Mouse (Mus musculus): Measurements from ENCODE around the gene Gm21962.
A peak's percentile ranks its signal among the peaks of the same experiment; 100 is the strongest.
"Not testable (repeated sequence)": the region's sequence is repeated elsewhere in the genome, so short reads cannot be mapped to it uniquely, and the experiment has no call there.

Gm21962 gene

GRCm38 (mm10) chr3:137671224-137671623 is at the start of gene Gm21962:
TSS of gene Gm21962 (plus strand) at chr3:137671524.
- not testable (repeated sequence) for DNase-seq (ENCODE audit: extremely low read depth, low read depth)

GRCm38 (mm10) chr3:137622091-137622490 is 49.2 kb upstream of the Gm21962 start:
- DNase-seq (ENCODE audit: extremely low read depth, low read depth), result no peak

GRCm38 (mm10) chr3:137622895-137623580 is 48.3 kb upstream of the Gm21962 start:
- no peak for DNase-seq (ENCODE audit: extremely low read depth, low read depth)

GRCm38 (mm10) chr3:137623581-137624362 is 47.6 kb upstream of the Gm21962 start:
- DNase-seq (ENCODE audit: extremely low read depth, low read depth), result no peak

- DNase-seq (ENCODE audit: extremely low read depth, low read depth), result no peak
These were observed 46.3 kb upstream of the Gm21962 start for GRCm38 (mm10) chr3:137625054-137625453.

GRCm38 (mm10) chr3:137633726-137634125 is 37.6 kb upstream of the Gm21962 start:
- DNase-seq (ENCODE audit: extremely low read depth, low read depth), result no peak

GRCm38 (mm10) chr3:137636571-137636970 is 34.8 kb upstream of the Gm21962 start:
- DNase-seq (ENCODE audit: extremely low read depth, low read depth), result no peak

- no peak for DNase-seq (ENCODE audit: extremely low read depth, low read depth)
These were observed 30.1 kb upstream of the Gm21962 start for GRCm38 (mm10) chr3:137641238-137641637.

- DNase-seq (ENCODE audit: extremely low read depth, low read depth), result no peak
These were observed 29.2 kb upstream of the Gm21962 start for GRCm38 (mm10) chr3:137642137-137642536.

GRCm38 (mm10) chr3:137642568-137642967 is 28.8 kb upstream of the Gm21962 start:
- DNase-seq (ENCODE audit: extremely low read depth, low read depth), result no peak

GRCm38 (mm10) chr3:137644081-137644480 is 27.2 kb upstream of the Gm21962 start:
- DNase-seq (ENCODE audit: extremely low read depth, low read depth), result no peak

- DNase-seq (ENCODE audit: extremely low read depth, low read depth), result no peak
These were observed 26.4 kb upstream of the Gm21962 start for GRCm38 (mm10) chr3:137644947-137645346.

- no peak for DNase-seq (ENCODE audit: extremely low read depth, low read depth)
These were observed 23.8 kb upstream of the Gm21962 start for GRCm38 (mm10) chr3:137647427-137648100.

- no peak for DNase-seq (ENCODE audit: extremely low read depth, low read depth)
These were observed 22.2 kb upstream of the Gm21962 start for GRCm38 (mm10) chr3:137649112-137649511.

GRCm38 (mm10) chr3:137652853-137653252 is 18.5 kb upstream of the Gm21962 start:
- no peak for DNase-seq (ENCODE audit: extremely low read depth, low read depth)

- DNase-seq (ENCODE audit: extremely low read depth, low read depth), result peak; percentile 14
These were observed 9.6 kb downstream of the Gm21962 start for GRCm38 (mm10) chr3:137680923-137681322.

- no peak for DNase-seq (ENCODE audit: extremely low read depth, low read depth)
These were observed 11.8 kb downstream of the Gm21962 start for GRCm38 (mm10) chr3:137682911-137683806.

GRCm38 (mm10) chr3:137683807-137684403 is 12.6 kb downstream of the Gm21962 start:
- DNase-seq (ENCODE audit: extremely low read depth, low read depth), result no peak

GRCm38 (mm10) chr3:137686932-137687331 is 15.6 kb downstream of the Gm21962 start:
- no peak for DNase-seq (ENCODE audit: extremely low read depth, low read depth)

- DNase-seq (ENCODE audit: extremely low read depth, low read depth), result no peak
These were observed 20.2 kb downstream of the Gm21962 start for GRCm38 (mm10) chr3:137691503-137691902.

- DNase-seq (ENCODE audit: extremely low read depth, low read depth), result no peak
These were observed 44.6 kb downstream of the Gm21962 start for GRCm38 (mm10) chr3:137715946-137716345.

Data from MEL-GATA-1-ER (cell line).